Mouse (Mus musculus) C2C12 (cell line): ENCODE measurements at regions not wholly inside any gene's neighbourhood (a gene's known extent, or its start where the extent isn't known, plus 50 kb on each side); places are given as distances from the start of the nearest gene placed in this dataset.

ENCODE experiments used
- CTCF ChIP-seq: IDR thresholded peaks from one replicate; pipeline ENCODE4 v1.5.1; 2011; ENCODE audit not compliant: control insufficient read depth, insufficient read depth, insufficient read length
- MAX ChIP-seq: IDR thresholded peaks from one replicate; pipeline ENCODE4 v1.6.1; 2011; ENCODE audit warnings: mild to moderate bottlenecking, control low read depth

- TF ChIP-seq CTCF: no peak
- no peak for TF ChIP-seq MAX
Observed at GRCm38 (mm10) chr2:161164320-161164719, 55.4 kb upstream of the Chd6 start.
